Mouse (Mus musculus) thymus, adult 2 months (tissue): ENCODE measurements around the gene Apobec1.
"Not testable (repeated sequence)": the region's sequence is repeated elsewhere in the genome, so short reads cannot be mapped to it uniquely, and the experiment has no call there.

Experiments
- CTCF ChIP-seq: fragments of 200-500 bp; IDR thresholded peaks from 2 replicates; pipeline ENCODE4 v1.5.1; 2012; ENCODE audit warnings: mild to moderate bottlenecking, control low read depth, low read length, moderate library complexity, borderline replicate concordance; ENCODE audit not compliant: control insufficient read depth, poor library complexity, insufficient read depth; ENCODE audit errors: extremely low read depth
- POLR2A ChIP-seq: fragments of 200-500 bp; IDR thresholded peaks from 2 replicates; pipeline ENCODE4 v1.6.1; 2012; ENCODE audit warnings: mild to moderate bottlenecking, low read length, control low read depth, moderate library complexity; ENCODE audit not compliant: control insufficient read depth, poor library complexity, insufficient read depth; ENCODE audit errors: extremely low read depth

DNA sequence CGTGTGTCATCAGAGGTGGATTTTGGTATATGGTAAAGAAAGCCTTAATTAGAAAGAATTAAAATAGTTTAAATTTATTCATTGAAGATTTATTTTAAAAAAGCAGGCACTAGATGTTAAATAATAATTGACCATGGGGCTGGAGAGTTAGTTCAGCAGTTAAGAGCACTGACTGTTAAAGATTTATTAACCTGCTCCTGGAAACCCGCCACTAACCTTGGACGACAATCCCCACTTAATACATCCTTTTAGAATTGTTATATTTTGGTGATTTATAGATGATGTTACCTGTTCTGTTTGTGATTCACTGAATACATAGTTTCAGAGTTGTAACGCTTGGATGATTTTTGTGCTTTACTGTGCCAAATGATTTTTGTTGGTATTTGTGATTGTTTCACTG, 35.3 kb upstream of the Apobec1 start:
- not testable (repeated sequence) for TF ChIP-seq CTCF, POLR2A
